Mouse (Mus musculus) gastrocnemius, postnatal 4 days (tissue): ENCODE data around the gene Swap70. TPM values are rescaled to one million over a fixed set of nuclear protein-coding genes. Genes with fewer than 3 reads are reported as not detected.

Source experiments
- DNase-seq, 2 experiments: peaks; one replicate each; pipeline ENCODE4 v3.0.0; 2021 to 2022; ENCODE audit warnings: low spot score in 2 of 2, mixed read lengths in 2 of 2
- total RNA-seq, 2 experiments: library from RNA; stranded (reverse); gene quantifications; 2 replicates each; pipeline ENCODE4 v1.2.3; 2021

Gene Swap70
- total RNA-seq, 2 experiments from 2014 or later, result 17.9 to 20.0 TPM

DNA sequence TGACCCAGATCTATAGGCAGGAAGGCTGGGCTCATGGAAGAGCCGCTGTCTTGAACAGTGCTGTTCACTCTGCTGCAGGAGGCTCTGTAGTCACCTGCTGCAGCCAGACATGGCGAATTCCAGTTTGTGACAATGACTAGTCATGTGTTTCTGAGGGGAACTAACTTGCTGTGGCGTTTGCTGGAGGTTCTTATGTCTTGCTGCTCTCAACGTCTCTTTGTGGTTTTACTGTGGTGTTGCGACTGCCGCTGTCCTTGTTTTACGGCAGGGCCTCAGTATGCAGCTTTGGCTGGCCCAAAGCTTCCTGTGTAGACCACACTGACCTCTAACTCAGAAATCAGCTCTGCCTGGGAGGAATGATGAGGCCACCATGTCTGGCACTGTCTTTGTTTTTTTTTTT lies 48.9 kb downstream of the Swap70 start:
- no peak for DNase-seq

DNA sequence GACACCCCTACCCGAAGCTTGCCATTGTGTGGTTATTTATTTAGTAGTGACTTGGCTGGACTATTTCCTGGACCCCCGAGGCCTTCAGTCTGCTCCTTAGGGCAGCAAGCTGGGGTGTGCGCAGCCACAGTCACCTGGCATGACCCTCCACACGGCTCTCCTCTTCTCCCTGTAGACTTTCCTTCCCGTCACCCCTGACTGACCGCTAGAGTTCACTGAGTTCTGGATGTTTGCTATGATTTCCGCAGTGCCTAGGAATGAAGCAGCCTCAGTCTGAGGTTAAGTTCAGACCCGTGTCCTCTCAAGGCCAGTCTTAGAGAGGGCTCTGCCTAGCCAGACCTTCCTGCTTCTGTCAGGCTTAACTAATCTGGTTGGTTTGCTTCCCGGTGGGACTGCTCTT lies 50.3 kb downstream of the Swap70 start:
- no peak for DNase-seq

DNA sequence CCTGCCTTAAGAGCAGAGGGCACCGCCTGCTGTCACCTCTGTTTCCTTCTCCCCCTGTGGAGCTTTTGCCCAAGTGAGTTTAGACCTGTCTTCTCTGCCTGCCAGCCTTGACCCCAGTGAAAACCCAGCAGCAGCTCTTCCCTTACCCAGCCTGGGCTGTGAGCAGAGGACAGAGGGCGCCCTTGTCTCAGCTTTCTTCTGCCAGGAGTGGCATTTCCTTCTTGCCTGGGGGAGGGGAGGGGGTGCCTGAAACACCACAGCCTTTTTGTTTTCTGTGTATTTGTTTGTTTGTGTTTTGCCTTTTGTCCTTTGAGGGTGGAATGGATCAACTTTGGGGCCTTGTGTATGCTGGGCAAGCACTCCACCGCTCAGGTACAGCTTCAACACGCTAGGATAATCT lies 50.9 kb downstream of the Swap70 start:
- DNase-seq, result no peak

DNA sequence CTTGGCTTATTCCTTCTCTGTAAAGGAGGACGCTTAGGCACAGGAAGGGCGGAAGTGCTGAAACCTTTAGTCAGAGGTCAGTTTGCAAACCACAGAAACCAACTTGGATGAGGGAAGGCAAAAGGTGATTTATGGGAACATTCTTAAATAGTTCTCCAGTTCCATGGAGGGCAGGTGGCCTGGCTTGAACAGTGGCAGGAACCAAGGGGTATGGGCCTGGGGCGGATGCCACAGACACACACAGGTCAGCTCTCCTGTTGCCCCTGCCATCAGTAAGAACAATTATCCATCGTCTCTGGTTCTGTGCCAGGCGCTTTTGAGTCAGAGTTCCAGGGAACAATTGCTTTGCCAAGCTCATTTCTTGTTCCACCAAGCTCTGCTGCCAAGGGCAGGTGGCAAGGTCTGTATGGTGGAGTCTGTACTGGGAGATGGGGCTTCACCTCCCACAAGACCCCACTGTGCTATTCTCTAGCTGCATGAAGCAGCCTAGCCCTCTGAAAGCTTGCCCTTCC lies 56.3 kb downstream of the Swap70 start:
- no peak for DNase-seq

DNA sequence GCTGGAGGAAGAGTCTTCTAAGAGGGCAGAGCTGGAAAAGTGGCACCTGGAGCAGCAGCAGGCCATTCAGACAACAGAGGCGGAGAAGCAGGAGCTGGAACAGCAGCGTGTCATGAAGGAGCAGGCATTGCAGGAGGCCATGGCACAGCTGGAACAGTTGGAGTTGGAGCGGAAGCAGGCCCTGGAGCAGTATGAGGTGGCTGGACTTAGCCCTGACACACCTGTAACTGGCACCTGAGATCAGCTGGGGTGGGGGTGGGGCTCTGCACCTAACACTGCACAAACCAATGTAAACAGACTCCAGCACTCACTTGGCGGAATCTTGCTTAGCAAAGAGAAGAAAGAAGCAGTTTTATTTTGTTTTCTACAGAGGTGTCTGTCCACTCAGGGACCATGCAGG lies 57.7 kb downstream of the Swap70 start:
- DNase-seq, result no peak

DNA sequence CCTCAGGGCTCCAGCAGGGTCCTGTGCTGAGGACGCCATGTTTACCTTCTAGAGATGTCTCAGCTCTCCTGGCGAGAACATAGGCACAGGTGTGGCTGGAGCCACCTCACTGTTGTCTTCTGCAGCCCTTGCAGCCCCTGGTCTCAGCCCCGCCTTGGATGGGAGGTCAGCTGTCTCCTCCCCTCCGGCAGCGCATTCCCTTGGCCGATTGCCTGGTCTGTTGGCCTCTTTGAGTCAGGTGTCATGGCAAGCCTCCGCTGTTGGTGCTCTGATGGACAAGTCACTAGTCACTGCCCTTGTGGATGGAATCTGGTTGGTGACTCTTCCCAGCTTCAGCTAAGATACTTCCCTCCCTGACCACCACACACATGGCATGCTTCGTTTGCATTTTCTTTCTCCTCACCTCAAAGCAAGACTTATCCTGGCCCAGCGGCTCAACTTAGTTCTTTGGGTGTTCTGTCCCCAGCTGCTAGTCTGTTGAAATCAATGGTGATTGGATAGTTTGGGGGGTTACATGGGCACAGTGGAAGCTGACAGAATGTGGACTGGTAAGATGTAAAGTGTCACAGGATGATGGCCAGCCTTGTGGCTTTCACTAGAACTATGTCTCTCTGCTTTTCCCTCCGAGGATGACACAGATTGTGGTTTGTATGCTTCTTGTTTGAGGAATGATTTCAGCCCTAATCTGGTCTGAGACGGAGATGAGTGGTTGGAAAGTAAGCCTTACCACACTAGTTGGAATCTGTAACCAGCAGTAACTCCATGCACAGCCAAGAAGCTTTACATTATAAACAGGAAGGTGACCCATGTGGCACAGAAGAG lies 60.1 kb downstream of the Swap70 start:
- no peak for DNase-seq

DNA sequence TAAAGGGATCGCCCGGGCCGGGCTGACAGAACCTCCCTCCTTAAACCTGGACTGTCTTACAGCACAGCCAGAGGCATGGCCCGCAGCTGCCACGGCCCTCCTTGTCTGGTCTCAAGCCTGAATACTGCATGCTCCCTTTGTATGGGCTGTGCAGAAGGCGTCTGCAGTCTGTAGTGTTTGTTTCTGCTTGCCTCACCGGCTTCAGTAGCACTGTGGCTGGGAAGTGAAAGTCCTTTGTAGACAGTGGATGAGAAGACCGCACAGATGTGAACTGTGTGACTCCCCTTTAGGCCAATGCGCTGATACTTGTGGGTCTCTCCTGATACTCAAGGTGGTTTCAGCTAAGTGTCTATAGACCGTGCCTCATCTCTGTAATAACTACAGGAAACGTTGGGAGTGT lies 61.3 kb downstream of the Swap70 start:
- no peak for DNase-seq

DNA sequence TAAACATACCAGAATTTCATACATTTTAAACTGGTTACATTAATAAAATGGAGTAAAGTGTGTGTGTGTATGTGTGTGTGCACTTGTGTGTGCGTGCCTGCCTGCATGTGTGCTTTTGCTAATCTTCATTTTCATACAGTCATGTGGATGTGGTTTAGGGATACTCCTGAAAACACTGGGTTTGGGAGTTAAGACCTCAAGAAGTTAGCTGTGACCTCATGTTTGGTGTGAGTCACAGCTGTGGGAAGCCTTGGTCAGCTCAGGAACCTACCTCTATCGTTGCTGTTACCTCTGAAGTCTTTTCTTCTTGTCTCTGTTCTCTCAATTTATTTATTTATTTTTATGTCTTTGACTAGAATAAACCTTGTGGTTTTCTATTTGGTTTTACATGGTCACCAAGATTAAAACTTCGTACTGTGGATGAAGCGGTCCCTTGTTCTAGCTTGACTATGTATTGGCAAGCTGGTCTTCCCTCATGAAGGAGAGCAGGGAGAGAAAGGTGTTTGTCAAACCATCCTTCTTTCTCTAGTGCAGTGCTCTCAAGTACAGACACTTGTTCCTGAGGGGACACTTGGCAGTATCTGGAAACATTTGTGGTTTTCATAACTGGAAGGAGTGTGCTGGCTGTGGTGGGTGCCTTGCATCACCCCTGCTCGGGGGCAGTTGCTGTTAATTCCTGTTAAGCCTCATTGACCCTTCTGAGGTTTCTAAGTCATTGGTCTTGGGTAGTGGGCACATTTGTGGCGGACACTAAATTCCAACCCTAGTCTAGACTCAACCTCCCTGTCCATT lies 62.2 kb downstream of the Swap70 start:
- no peak for DNase-seq

DNA sequence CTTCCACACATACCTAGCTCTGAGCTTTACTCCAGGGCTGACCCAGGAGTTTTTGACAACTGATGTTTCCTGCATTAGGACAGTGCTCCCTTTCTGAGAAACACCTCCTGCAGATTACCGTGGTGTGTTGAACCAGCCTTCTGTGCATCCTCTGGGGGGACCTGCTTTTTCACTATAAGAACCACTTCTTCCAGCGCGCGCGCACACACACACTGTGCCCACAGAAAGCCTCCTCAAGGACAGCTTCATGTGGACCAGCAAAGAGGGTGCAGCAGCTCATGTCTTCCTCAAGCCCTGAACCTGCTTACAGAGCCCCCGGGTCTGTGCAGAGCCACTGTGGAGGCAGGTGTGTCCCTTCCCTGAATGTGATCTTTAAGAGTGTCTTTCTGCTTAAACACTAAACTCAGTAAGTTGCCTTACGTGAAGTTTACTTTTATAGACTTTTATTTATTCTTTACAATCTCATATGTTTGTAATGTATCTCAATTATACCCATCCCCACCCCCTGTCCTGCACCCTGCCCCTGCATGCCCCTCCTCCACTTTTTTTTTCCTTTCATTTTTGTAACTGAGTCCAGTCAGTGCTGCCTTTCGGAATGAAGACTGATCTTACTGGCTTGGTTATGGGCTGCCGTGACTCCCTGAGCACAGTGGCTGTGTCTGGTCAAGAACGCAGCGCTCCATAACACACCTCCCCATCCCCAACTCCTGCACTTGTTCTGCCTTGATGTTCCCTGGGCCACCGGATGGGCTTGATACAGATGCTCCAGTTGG lies 63.8 kb downstream of the Swap70 start:
- no peak for DNase-seq

DNA sequence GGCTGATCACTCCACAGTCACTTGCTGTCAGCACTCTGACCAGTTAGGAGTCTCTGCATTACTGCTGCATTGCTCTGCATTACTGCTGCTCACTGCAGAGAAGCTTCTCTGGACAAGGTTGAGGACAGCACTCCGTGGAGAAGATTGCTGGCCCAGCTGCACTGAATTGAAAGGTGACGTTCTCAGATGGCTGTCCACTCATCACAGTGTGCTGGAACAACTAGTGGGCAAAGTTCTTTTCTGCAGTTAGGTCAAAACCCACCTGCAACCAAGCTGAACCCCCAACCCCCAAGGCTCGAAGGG lies 64.3 kb downstream of the Swap70 start:
- no peak for DNase-seq

DNA sequence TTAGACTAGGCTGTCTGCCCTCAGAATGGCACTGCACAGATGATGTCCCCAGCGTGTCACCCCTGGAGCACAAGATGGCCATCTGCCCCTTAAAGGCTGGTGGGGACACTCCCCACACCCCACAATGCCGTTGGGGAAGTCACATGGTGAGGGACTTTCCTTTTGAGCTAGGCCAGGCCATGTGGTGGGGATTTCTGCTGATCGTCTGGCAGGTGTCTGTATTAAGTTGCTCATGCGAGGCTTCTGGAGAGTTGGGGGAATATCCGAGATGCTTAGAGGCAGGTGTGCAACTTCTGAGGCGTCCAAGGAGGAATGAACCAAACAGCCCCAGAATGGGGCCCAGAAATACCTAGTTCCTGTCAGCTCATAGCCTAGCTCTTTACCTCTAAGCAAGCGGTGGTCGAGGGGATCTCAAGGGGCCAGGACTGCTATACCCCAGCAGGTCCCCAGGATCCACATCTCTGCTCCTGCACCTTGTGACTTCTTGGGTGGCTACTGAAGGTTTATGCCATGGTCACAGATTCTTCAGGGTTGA lies 64.8 kb downstream of the Swap70 start:
- no peak for DNase-seq

DNA sequence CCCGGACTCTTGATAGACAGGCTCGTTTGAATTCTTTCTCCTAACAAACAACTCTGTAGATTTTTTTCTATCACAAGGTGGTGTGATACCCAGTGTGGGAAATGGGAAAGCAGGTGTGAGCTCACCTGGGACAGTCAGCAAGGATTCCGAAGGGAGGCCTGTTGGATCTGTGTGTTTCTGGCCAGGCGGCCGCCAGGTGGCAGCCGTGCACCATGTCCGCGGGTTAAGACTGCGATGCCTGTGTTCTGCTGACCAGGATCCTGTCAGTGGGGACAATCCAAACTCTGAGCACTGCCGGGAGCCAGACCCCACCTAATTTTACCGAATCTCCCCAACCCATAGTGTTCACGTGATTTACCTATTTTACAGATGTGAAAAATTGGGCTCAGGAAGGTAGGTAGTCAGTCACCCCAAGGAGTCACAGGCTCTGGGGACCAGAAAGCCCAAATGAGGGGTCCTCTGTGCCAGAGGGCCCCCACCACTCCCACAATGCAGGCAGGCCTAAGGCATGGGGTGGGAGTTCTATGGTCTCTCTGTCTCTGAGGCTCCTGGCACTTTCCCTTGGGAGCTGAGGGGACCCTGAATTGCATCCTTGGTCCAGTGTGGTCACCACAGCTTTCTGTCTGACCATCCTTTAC lies 65.4 kb downstream of the Swap70 start:
- peak; percentile 75 to 85 for DNase-seq

DNA sequence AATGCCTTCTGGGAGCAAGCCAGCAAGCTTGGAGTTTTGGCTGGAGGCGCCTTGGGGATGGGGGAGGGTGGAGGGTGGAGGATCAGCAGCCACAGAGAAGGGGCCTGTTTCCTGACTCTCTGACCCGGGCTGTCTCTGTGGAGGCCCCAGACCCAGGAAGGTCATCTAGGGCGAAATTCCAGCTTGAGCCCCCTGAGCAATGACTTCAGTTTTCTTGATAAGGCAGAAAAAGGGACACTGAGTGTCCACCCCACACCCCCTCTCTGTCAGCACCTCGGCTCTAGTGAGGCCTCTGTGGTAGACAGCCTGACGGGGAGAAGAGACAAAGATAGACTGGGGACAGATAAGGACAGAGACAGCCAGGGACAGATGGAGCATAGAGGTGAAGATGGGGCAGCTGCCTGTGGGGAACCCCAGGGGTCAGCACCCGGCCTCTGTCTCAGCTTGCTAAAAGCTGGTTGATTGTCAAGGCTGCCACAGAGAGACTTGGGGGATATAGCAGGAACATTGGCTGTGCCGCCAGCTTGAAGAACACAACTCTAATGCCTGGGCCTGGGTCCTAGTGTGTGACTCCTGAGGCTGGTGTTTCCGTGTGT lies 66.1 kb downstream of the Swap70 start:
- DNase-seq, result peak in 1 of 2 experiments; percentile 41

DNA sequence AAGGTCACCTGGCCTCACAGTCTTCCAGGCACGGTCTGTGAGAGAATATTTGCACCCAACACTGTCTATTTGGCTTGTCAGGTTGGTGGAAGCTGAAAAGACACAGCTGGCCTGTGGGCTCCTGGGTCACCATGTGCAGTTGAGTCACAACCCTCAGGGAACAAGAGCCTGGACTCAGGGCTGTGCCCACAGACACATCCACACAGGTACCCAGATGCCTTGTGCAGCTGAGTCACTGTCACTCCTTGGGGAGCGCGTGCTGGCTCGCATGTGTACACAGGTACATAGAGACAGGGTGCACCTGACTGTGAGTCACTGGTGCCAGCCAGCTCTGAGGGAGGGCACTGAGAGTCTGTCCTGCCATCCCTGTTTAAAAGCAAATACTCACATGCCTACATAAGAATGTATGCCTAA lies 66.7 kb downstream of the Swap70 start:
- DNase-seq, result no peak

DNA sequence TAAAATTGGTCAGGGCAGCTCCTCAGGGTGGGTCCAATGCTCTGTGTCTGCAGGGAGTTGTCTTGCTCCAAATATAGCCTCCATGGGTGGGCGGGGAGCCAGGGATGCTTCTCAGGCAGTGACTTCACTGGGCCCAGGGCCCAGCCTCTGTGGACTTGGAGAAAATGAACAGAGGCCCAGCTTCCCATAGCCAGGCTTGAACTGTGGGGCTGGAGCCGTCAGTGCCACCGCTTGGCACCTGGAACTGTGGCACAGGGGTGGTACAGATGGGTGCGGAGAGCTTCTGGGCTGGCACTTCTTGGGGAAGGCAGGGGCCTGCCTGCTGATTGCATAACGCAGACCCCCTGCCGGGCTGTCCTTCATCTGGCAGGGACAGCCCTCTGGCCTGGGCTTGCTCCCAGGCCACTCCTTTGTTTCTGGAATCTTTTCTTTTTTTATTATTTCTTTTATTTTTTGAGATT lies 67.2 kb downstream of the Swap70 start:
- DNase-seq, result peak; percentile 91 to 94

DNA sequence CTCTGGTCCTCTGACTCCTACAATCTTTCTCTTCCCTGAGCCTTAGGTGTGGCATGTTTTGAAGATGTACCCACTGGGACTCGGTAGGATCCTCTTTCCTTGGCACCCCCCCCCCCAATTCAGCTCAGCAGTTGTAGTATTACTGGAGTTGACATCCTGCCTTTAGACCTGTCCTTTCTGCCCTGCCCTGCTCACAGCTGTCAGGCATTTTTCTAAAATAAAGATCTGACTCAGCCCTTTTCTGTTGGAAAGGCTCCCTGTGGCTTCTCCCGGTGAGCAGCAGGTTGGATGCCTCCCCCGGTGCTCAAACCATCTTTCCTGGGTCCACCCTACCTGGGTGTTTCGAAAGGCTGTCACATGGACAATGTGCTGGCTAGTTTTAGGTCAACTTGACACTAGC lies 68.1 kb downstream of the Swap70 start:
- no peak for DNase-seq

DNA sequence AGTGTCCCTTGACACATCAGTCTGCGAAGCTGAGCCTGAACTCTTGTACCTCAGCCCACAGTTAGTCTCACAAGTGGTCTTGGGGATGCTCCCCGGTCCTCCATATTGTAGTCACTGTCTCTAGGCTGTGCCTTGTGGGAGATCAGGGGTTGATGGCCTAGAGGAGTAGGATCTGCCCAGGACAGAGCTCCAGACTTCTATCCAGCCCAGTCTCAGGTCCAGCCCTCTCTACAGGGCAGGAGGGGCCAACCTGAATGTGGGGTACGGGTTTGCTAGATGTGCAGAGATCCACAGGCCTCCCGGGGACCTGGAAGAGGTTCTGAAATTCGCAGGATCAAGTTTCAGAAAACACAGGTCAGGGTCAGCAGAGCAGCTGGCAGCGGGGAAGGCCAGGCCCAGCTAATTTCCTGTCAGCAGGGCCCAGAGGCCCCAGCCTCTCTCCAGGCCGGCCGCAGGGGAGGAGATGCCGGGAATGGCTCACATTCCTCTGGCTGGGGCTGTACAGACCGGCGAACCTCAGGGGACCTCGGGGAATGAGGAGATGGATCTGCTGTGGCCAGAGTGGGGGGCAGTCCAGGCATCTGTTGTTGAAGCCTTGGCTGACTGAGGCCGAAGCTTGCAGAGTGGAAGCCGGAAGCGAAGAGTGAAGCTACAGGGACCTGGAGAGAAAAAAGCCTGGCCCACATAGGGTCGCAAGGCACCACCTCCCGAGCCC lies 75.5 kb downstream of the Swap70 start:
- DNase-seq, result peak; percentile 82 to 94

DNA sequence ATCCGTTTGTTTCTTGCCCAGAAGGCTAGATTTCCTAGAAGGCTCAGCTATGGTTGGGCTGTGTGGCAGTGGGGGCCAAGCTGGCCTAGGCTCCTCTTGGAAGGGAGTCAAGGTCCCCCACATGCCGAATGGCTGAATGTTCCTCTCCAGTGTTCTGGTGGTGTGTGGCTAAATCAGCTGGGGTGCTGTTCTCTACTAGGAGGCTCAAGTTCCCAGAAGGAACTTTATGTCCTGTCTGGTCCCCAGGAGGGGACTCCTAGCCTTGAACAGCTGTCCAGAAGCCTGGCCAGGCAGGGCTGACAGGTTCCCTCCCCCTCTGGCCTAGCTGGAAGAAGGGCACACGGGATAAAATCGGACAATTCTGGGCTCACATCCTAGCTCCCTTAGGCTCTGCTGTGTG lies 76.1 kb downstream of the Swap70 start:
- DNase-seq, result no peak

DNA sequence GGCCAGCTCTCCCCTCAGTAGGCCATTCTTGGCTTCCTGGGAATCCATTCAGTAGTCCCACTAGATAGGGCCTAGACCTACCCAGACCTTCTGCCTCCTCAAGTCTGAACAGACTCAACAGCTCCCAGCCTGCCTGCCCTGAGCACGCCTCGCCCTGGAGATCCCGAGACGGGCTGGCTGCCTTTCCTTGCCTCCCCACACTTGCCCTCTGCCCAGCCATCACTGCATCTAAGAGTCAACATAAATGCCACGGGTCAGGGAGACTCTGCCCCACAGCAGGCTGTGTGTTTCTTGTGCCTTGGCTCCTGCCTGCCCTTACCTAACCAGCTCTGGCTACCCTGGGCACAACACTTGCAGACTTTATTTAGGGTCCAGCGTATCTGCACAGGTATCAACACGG lies 76.6 kb downstream of the Swap70 start:
- no peak for DNase-seq
